Mouse (Mus musculus): ENCODE results near the gene Fuom.
"Not testable (repeated sequence)": the region's sequence is repeated elsewhere in the genome, so short reads cannot be mapped to it uniquely, and the experiment has no call there.

Fuom gene

GRCm38 (mm10) chr7:140101993-140102860 lies at the start of gene Fuom:
Gene Fuom (minus strand): TSS chr7:140102441.
- DNase-seq (ENCODE audit: low spot score in 2 of 2), result peak; percentile 80 to 81

GRCm38 (mm10) chr7:140144550-140144949 lies 42.3 kb upstream of the Fuom start:
- no peak for DNase-seq (ENCODE audit: low spot score in 2 of 2)

GRCm38 (mm10) chr7:140141350-140141749 lies 39.1 kb upstream of the Fuom start:
- DNase-seq (ENCODE audit: low spot score in 2 of 2), result peak; percentile 24 to 64

- no peak for DNase-seq (ENCODE audit: low spot score in 2 of 2)
These were observed 35.7 kb upstream of the Fuom start for GRCm38 (mm10) chr7:140138021-140138310.

GRCm38 (mm10) chr7:140137135-140138020 lies 35.1 kb upstream of the Fuom start, which contains the start of gene Mtg1:
Gene Mtg1 (plus strand): TSS chr7:140137564.
- peak; percentile 91 to 97 for DNase-seq (ENCODE audit: low spot score in 2 of 2)

GRCm38 (mm10) chr7:140135106-140135770 lies 33.0 kb upstream of the Fuom start:
- DNase-seq (ENCODE audit: low spot score in 2 of 2), result no peak

- DNase-seq (ENCODE audit: low spot score in 2 of 2), result not testable (repeated sequence)
These were observed 31.8 kb upstream of the Fuom start for GRCm38 (mm10) chr7:140134033-140134432.

- DNase-seq (ENCODE audit: low spot score in 2 of 2), result not testable (repeated sequence)
These were observed 29.9 kb upstream of the Fuom start for GRCm38 (mm10) chr7:140132184-140132583.

GRCm38 (mm10) chr7:140127911-140128310 lies 25.7 kb upstream of the Fuom start:
- no peak for DNase-seq (ENCODE audit: low spot score in 2 of 2)

GRCm38 (mm10) chr7:140126934-140127333 lies 24.7 kb upstream of the Fuom start:
- DNase-seq (ENCODE audit: low spot score in 2 of 2), result no peak

GRCm38 (mm10) chr7:140126022-140126350 lies 23.7 kb upstream of the Fuom start:
- DNase-seq (ENCODE audit: low spot score in 2 of 2), result no peak

- DNase-seq (ENCODE audit: low spot score in 2 of 2), result peak; percentile 84 to 85
These were observed 23.2 kb upstream of the Fuom start for GRCm38 (mm10) chr7:140125278-140126021.

GRCm38 (mm10) chr7:140124382-140124781 lies 22.1 kb upstream of the Fuom start:
- DNase-seq (ENCODE audit: low spot score in 2 of 2), result no peak

- no peak for DNase-seq (ENCODE audit: low spot score in 2 of 2)
These were observed 20.5 kb upstream of the Fuom start for GRCm38 (mm10) chr7:140122765-140123164.

- no peak for DNase-seq (ENCODE audit: low spot score in 2 of 2)
These were observed 19.2 kb upstream of the Fuom start for GRCm38 (mm10) chr7:140121338-140121910.

- no peak for DNase-seq (ENCODE audit: low spot score in 2 of 2)
These were observed 18.2 kb upstream of the Fuom start for GRCm38 (mm10) chr7:140120484-140120883.

GRCm38 (mm10) chr7:140116329-140117054 lies 14.3 kb upstream of the Fuom start, which contains the start of gene Echs1:
Gene Echs1 (minus strand): TSS chr7:140116476.
- peak; percentile 77 to 78 for DNase-seq (ENCODE audit: low spot score in 2 of 2)

GRCm38 (mm10) chr7:140115583-140116328 lies 13.5 kb upstream of the Fuom start, which contains the start of gene Paox:
Gene Paox (plus strand): TSS chr7:140115799.
- DNase-seq (ENCODE audit: low spot score in 2 of 2), result no peak

- no peak for DNase-seq (ENCODE audit: low spot score in 2 of 2)
These were observed 9.7 kb upstream of the Fuom start for GRCm38 (mm10) chr7:140111943-140112342.

- DNase-seq (ENCODE audit: low spot score in 2 of 2), result no peak
These were observed 1.8 kb upstream of the Fuom start for GRCm38 (mm10) chr7:140104009-140104408.

Data from thymus, postnatal 10 days (tissue).